Mouse (Mus musculus): ENCODE results near the gene Igf2. TPM values are rescaled to one million over a fixed set of nuclear protein-coding genes. Genes with fewer than 3 reads are reported as not detected.

Igf2 gene
- total and polyA plus RNA-seq, 3 experiments: 0.27 TPM; not detected in 2

GRCm38 (mm10) chr7:142645045-142645444 is 21.6 kb downstream of the Igf2 start:
- Histone ChIP-seq H3K4me3 (ENCODE audit: low read depth, low read length) (no peak overlapping the region), H3K27me3 (ENCODE audit: insufficient read depth, low read length) (peaks cover 6% of the 10 kb centered on the region), H3K9me3 (replicated peaks) (no peaks in the 10 kb centered on the region), H3K36me3 (replicated peaks) (no peaks in the 10 kb centered on the region), H3K4me1 (ENCODE audit: insufficient read depth, low read depth, low read length) (no peaks in the 10 kb centered on the region)
- no peak for TF ChIP-seq GATA1 (IDR thresholded peaks at IDR 0.05; ENCODE audit: borderline replicate concordance, low read length)
- TF ChIP-seq CTCF (IDR thresholded peaks at IDR 0.05; ENCODE audit: low read depth, low read length): no peak
- no peak for TF ChIP-seq TAL1 (conservative IDR thresholded peaks at IDR 0.05; ENCODE audit: low read depth, low read length)
- no peak for TF ChIP-seq GATA2 (IDR thresholded peaks at IDR 0.05; ENCODE audit: borderline replicate concordance, low read depth, low read length)
- no peak for TF ChIP-seq POLR2AphosphoS5 (IDR thresholded peaks at IDR 0.05; ENCODE audit: insufficient replicate concordance, low read depth, low read length)
- DNase-seq (ENCODE audit: low spot score) (no peak), ATAC-seq (ENCODE audit: extremely low read depth, insufficient number of reproducible peaks, low FRiP score, poor library complexity, severe bottlenecking) (no peak)

DNA sequence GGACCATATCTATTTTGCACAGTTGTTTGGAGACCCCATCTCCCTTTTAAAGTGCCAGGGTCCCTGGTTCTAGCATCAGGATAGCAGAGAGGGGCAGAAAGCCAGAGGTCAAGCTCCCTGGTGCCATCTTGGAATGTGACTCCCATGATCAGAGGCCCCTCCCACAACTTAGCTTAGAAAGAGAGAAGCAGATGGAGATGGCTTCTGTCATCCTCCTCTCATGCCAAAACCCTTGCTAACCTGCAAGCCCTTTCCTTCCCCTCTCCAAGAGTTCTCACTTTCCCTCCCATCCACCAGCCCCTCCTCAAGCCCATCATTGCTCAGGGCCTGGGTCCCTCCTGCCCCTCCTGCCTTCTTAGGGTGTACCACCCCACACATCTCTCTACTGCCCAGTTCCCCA is 30.4 kb downstream of the Igf2 start:
- H3K4me1 ChIP-seq (ENCODE audit: insufficient read depth, low read depth, low read length): no peaks in the 10 kb centered on the region
- no peak for TF ChIP-seq GATA1 (IDR thresholded peaks at IDR 0.05; ENCODE audit: borderline replicate concordance, low read length)
- ATAC-seq (ENCODE audit: extremely low read depth, insufficient number of reproducible peaks, low FRiP score, poor library complexity, severe bottlenecking): no peak
- H3K4me3 ChIP-seq (ENCODE audit: low read depth, low read length): no peak overlapping the region
- H3K27me3 ChIP-seq (ENCODE audit: insufficient read depth, low read length): peaks cover 3% of the 10 kb centered on the region
- no peaks in the 10 kb centered on the region for H3K36me3 ChIP-seq (replicated peaks)
- DNase-seq (ENCODE audit: low spot score): no peak
- no peaks in the 10 kb centered on the region for H3K9me3 ChIP-seq (replicated peaks)

DNA sequence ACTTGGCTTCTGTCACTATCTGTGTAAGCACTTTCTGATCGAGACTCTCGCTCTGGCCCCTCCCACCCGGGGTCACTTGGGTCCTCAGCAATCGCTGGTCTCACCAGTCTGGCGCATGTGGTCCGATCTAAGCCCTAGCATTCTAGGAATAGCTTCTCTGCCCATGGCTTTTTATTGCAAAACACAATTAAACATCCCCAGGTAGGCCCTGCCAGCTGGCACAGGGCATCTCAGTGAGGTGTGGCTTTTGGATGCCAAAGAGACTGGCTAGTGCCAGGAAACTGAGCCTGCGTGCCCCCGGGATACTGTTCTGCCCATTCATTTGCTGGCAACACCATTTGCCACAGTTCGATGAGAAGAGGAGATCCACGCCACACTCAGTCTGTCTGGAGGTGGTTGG is 35.9 kb downstream of the Igf2 start:
- TF ChIP-seq POLR2AphosphoS5 (IDR thresholded peaks at IDR 0.05; ENCODE audit: insufficient replicate concordance, low read depth, low read length) (no peak), CTCF (IDR thresholded peaks at IDR 0.05; ENCODE audit: low read depth, low read length) (no peak), GATA1 (IDR thresholded peaks at IDR 0.05; ENCODE audit: borderline replicate concordance, low read length) (no peak), TAL1 (conservative IDR thresholded peaks at IDR 0.05; ENCODE audit: low read depth, low read length) (no peak), GATA2 (IDR thresholded peaks at IDR 0.05; ENCODE audit: borderline replicate concordance, low read depth, low read length) (no peak)
- Histone ChIP-seq H3K4me3 (ENCODE audit: low read depth, low read length) (no peak overlapping the region), H3K4me1 (ENCODE audit: insufficient read depth, low read depth, low read length) (no peaks in the 10 kb centered on the region), H3K9me3 (replicated peaks) (no peaks in the 10 kb centered on the region), H3K27me3 (ENCODE audit: insufficient read depth, low read length) (no peaks in the 10 kb centered on the region; the same call in 1 of the 2 replicates), H3K36me3 (replicated peaks) (no peaks in the 10 kb centered on the region)
- ATAC-seq (ENCODE audit: extremely low read depth, insufficient number of reproducible peaks, low FRiP score, poor library complexity, severe bottlenecking): no peak
- DNase-seq (ENCODE audit: low spot score): no peak

DNA sequence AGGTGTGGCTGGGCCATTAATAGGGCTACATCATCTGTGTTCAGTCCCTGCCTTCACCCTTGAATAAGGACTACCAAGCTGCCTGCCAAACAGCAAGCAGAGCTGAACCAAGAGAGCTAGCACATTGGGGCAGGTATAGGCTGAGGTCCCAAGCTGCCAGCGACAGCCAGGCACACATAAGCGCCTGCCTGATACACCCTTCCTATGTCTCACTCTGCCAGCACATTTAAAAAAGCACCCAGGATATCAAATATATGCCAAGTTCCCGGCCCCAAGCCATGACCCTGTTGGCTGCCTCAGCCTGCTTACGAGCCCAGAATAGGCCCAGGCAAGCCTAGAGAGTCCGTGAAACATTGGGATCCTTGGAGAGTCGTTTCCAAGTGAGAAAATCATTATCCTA is 36.8 kb downstream of the Igf2 start:
- no peaks in the 10 kb centered on the region; the same call in 1 of the 2 replicates for H3K27me3 ChIP-seq (ENCODE audit: insufficient read depth, low read length)
- TF ChIP-seq TAL1 (conservative IDR thresholded peaks at IDR 0.05; ENCODE audit: low read depth, low read length) (no peak), GATA2 (IDR thresholded peaks at IDR 0.05; ENCODE audit: borderline replicate concordance, low read depth, low read length) (no peak), GATA1 (IDR thresholded peaks at IDR 0.05; ENCODE audit: borderline replicate concordance, low read length) (no peak), POLR2AphosphoS5 (IDR thresholded peaks at IDR 0.05; ENCODE audit: insufficient replicate concordance, low read depth, low read length) (no peak), CTCF (IDR thresholded peaks at IDR 0.05; ENCODE audit: low read depth, low read length) (no peak)

DNA sequence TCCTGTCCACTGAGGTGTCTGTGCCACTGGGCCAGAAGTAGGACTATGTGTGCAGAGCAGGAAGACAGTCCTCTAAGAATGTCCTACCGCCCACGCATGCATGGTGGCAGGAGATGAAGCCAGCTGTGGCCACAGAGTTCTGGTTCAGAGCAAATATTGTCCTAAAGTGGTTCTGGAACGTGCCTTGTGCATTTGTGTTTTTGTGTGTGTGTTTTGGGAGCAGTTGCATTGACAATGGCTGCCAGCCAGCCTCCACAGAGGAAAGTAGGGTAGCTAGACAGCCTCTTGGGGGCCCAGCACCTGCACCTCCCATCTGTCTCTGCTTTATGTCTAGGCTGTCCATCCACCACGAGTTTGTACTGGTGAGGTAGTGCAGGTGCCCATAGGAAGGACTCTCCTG is 44.4 kb downstream of the Igf2 start:
- H3K4me3 ChIP-seq (ENCODE audit: low read depth, low read length): no peak overlapping the region
- no peak for ATAC-seq (ENCODE audit: extremely low read depth, insufficient number of reproducible peaks, low FRiP score, poor library complexity, severe bottlenecking)
- no peaks in the 10 kb centered on the region for H3K36me3 ChIP-seq (replicated peaks)
- no peak for DNase-seq (ENCODE audit: low spot score)
- H3K4me1 ChIP-seq (ENCODE audit: insufficient read depth, low read depth, low read length): no peaks in the 10 kb centered on the region
- H3K9me3 ChIP-seq (replicated peaks): no peaks in the 10 kb centered on the region
- no peaks in the 10 kb centered on the region for H3K27me3 ChIP-seq (ENCODE audit: insufficient read depth, low read length)
- TF ChIP-seq POLR2AphosphoS5 (IDR thresholded peaks at IDR 0.05; ENCODE audit: insufficient replicate concordance, low read depth, low read length) (no peak), GATA2 (IDR thresholded peaks at IDR 0.05; ENCODE audit: borderline replicate concordance, low read depth, low read length) (no peak), GATA1 (IDR thresholded peaks at IDR 0.05; ENCODE audit: borderline replicate concordance, low read length) (no peak), CTCF (IDR thresholded peaks at IDR 0.05; ENCODE audit: low read depth, low read length) (no peak), TAL1 (conservative IDR thresholded peaks at IDR 0.05; ENCODE audit: low read depth, low read length) (no peak)

More for the DNA sequence above, 36.8 kb downstream of the Igf2 start:
- ATAC-seq (ENCODE audit: extremely low read depth, insufficient number of reproducible peaks, low FRiP score, poor library complexity, severe bottlenecking) (no peak), DNase-seq (ENCODE audit: low spot score) (no peak)
- H3K4me1 ChIP-seq (ENCODE audit: insufficient read depth, low read depth, low read length): no peaks in the 10 kb centered on the region
- no peak overlapping the region for H3K4me3 ChIP-seq (ENCODE audit: low read depth, low read length)
- no peaks in the 10 kb centered on the region for H3K36me3 ChIP-seq (replicated peaks)
- H3K9me3 ChIP-seq (replicated peaks): no peaks in the 10 kb centered on the region

DNA sequence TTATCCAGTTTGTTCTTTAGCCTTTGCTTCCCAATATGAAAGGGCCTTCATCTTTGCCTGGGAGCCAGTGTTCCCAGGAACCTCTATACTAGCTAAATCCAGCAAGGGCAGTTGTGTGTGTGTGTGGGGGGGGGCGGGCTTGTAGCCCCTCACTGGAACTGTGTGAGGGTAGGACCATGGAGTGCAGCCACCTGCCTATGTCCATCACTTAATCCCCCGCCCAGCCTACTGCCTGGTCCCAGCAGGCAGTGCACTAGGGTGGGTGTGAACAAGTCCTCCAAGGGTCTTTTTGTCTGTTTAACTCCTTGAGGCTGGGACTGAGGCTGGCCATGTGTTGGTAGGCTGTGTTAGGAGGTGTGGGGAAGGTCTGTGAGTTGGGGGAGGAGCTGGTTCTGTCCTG is 53.5 kb downstream of the Igf2 start:
- TF ChIP-seq CTCF (IDR thresholded peaks at IDR 0.05; ENCODE audit: low read depth, low read length) (no peak), GATA2 (IDR thresholded peaks at IDR 0.05; ENCODE audit: borderline replicate concordance, low read depth, low read length) (no peak), TAL1 (conservative IDR thresholded peaks at IDR 0.05; ENCODE audit: low read depth, low read length) (no peak), POLR2AphosphoS5 (IDR thresholded peaks at IDR 0.05; ENCODE audit: insufficient replicate concordance, low read depth, low read length) (no peak), GATA1 (IDR thresholded peaks at IDR 0.05; ENCODE audit: borderline replicate concordance, low read length) (no peak)
- peaks cover 6% of the 10 kb centered on the region for H3K27me3 ChIP-seq (ENCODE audit: insufficient read depth, low read length)
- H3K36me3 ChIP-seq (replicated peaks): no peaks in the 10 kb centered on the region
- DNase-seq (ENCODE audit: low spot score) (no peak), ATAC-seq (ENCODE audit: extremely low read depth, insufficient number of reproducible peaks, low FRiP score, poor library complexity, severe bottlenecking) (no peak)
- H3K4me3 ChIP-seq (ENCODE audit: low read depth, low read length): no peak overlapping the region
- H3K4me1 ChIP-seq (ENCODE audit: insufficient read depth, low read depth, low read length): no peaks in the 10 kb centered on the region; the same call in 1 of the 2 replicates
- H3K9me3 ChIP-seq (replicated peaks): no peaks in the 10 kb centered on the region

Measured in G1E (cell line).